Mouse (Mus musculus) CH12.LX (cell line): ENCODE measurements at regions not wholly inside any gene's neighbourhood (a gene's known extent, or its start where the extent isn't known, plus 50 kb on each side); places are given as distances from the start of the nearest gene placed in this dataset.

ENCODE experiments used
- DNase-seq: peaks from one replicate; pipeline ENCODE4 v3.0.0-alpha.2; 2013; ENCODE audit errors: extremely low read depth
- H3K27ac ChIP-seq: 2 replicates; pipeline ENCODE4 v1.5.1; 2012; ENCODE audit warnings: low read depth, mild to moderate bottlenecking, control low read depth, moderate library complexity; ENCODE audit not compliant: insufficient read depth
- H3K27me3 ChIP-seq: replicated peaks from 2 replicates; pipeline ENCODE3; 2012; ENCODE audit warnings: inconsistent platforms
- H3K36me3 ChIP-seq, 2 experiments: replicated peaks in 1 of 2; 2 replicates each; pipeline versions ENCODE3 to v1.6.1; 2012; ENCODE audit warnings: inconsistent platforms in 1 of 2, low read length in 1 of 2, mild to moderate bottlenecking in 1 of 2, mixed read lengths in 1 of 2, moderate library complexity in 1 of 2; ENCODE audit not compliant: control insufficient read depth in 1 of 2, insufficient read depth in 1 of 2
- H3K4me1 ChIP-seq, 2 experiments: 2 replicates each; pipeline ENCODE4 v1.6.1; 2012; ENCODE audit warnings: inconsistent platforms in 1 of 2, moderate library complexity in 1 of 2; ENCODE audit not compliant: insufficient read depth in 2 of 2, control insufficient read depth in 1 of 2
- H3K4me2 ChIP-seq: 2 replicates; pipeline ENCODE4 v1.6.1; 2012; ENCODE audit warnings: low read depth, mild to moderate bottlenecking, control low read depth; ENCODE audit not compliant: poor library complexity, insufficient read depth, severe bottlenecking
- H3K4me3 ChIP-seq, 3 experiments: fragments of 150-350 bp in 1 of 3; sonication (generic) in 1 of 3; replicated peaks in 1 of 3; 2 replicates each; pipeline versions ENCODE3 to v1.5.1; 2011 to 2012; ENCODE audit warnings: low read depth in 2 of 3, low read length in 2 of 3, mild to moderate bottlenecking in 2 of 3, moderate library complexity in 2 of 3, control low read depth in 1 of 3, improper control_type of control experiment in 1 of 3, inconsistent platforms in 1 of 3, mixed read lengths in 1 of 3; ENCODE audit not compliant: poor library complexity in 1 of 3
- H3K79me2 ChIP-seq: replicated peaks from 2 replicates; pipeline ENCODE4 v1.6.1; 2012; ENCODE audit warnings: mild to moderate bottlenecking, moderate library complexity; ENCODE audit not compliant: control insufficient read depth, poor library complexity, insufficient read depth, severe bottlenecking; ENCODE audit errors: extremely low read depth
- H3K9ac ChIP-seq: 2 replicates; pipeline ENCODE4 v1.6.1; 2012; ENCODE audit warnings: low read depth, mild to moderate bottlenecking, control low read depth, moderate library complexity; ENCODE audit not compliant: insufficient read depth
- H3K9me3 ChIP-seq: replicated peaks from 2 replicates; pipeline ENCODE3; 2012; ENCODE audit warnings: low read length, inconsistent platforms, mixed read lengths
- BHLHE40 ChIP-seq: IDR thresholded peaks from 2 replicates; pipeline ENCODE4 v1.6.1; 2011; ENCODE audit warnings: mild to moderate bottlenecking, low read depth, low read length, improper control_type of control experiment
- CHD2 ChIP-seq: IDR thresholded peaks from 2 replicates; pipeline ENCODE4 v1.6.1; 2011; ENCODE audit warnings: low read length, improper control_type of control experiment
- EP300 ChIP-seq: IDR thresholded peaks from 2 replicates; pipeline ENCODE4 v1.6.1; 2011; ENCODE audit warnings: low read length, improper control_type of control experiment
- ETS1 ChIP-seq: conservative IDR thresholded peaks from 2 replicates; pipeline ENCODE4 v1.6.1; 2012; ENCODE audit warnings: low read depth, mild to moderate bottlenecking, inconsistent platforms, low read length, improper control_type of control experiment, moderate library complexity
- GABPA ChIP-seq: IDR thresholded peaks from 2 replicates; pipeline ENCODE4 v1.6.1; 2012; ENCODE audit warnings: low read depth, low read length, improper control_type of control experiment, inconsistent platforms; ENCODE audit not compliant: insufficient replicate concordance
- IRF4 ChIP-seq: IDR thresholded peaks from 2 replicates; pipeline ENCODE4 v1.6.1; 2014; ENCODE audit warnings: low read depth, mild to moderate bottlenecking, inconsistent platforms, low read length, improper control_type of control experiment
- JUND ChIP-seq: conservative IDR thresholded peaks from 2 replicates; pipeline ENCODE4 v1.6.1; 2011; ENCODE audit warnings: low read depth, low read length, improper control_type of control experiment
- KAT2A ChIP-seq: IDR thresholded peaks from 2 replicates; pipeline ENCODE4 v1.6.1; 2012; ENCODE audit warnings: low read length, improper control_type of control experiment, inconsistent platforms; ENCODE audit not compliant: insufficient replicate concordance
- MAFK ChIP-seq: IDR thresholded peaks from 2 replicates; pipeline ENCODE4 v1.6.1; 2011; ENCODE audit warnings: low read length, improper control_type of control experiment; ENCODE audit not compliant: insufficient replicate concordance
- MAX ChIP-seq: IDR thresholded peaks from 2 replicates; pipeline ENCODE4 v1.6.1; 2011; ENCODE audit warnings: low read length, improper control_type of control experiment
- MAZ ChIP-seq: IDR thresholded peaks from 2 replicates; pipeline ENCODE4 v1.6.1; 2012; ENCODE audit warnings: low read depth, mild to moderate bottlenecking, inconsistent platforms, low read length, improper control_type of control experiment, moderate library complexity
- NELFE ChIP-seq: IDR thresholded peaks from 2 replicates; pipeline ENCODE4 v1.6.1; 2011; ENCODE audit warnings: low read depth, low read length, improper control_type of control experiment
- RCOR1 ChIP-seq: conservative IDR thresholded peaks from 2 replicates; pipeline ENCODE4 v1.6.1; 2012; ENCODE audit warnings: low read depth, mild to moderate bottlenecking, inconsistent platforms, low read length, improper control_type of control experiment
- SIN3A ChIP-seq: IDR thresholded peaks from 2 replicates; pipeline ENCODE4 v1.6.1; 2012; ENCODE audit warnings: low read length, improper control_type of control experiment, inconsistent platforms
- TBP ChIP-seq: conservative IDR thresholded peaks from 2 replicates; pipeline ENCODE4 v1.6.1; 2011; ENCODE audit warnings: low read depth, low read length, improper control_type of control experiment
- TCF12 ChIP-seq: IDR thresholded peaks from 2 replicates; pipeline ENCODE4 v1.6.1; 2014; ENCODE audit warnings: low read depth, mild to moderate bottlenecking, inconsistent platforms, low read length, improper control_type of control experiment
- UBTF ChIP-seq: IDR thresholded peaks from 2 replicates; pipeline ENCODE4 v1.6.1; 2012; ENCODE audit warnings: low read depth, mild to moderate bottlenecking, inconsistent platforms, low read length, improper control_type of control experiment, moderate library complexity
- USF1 ChIP-seq: IDR thresholded peaks from 2 replicates; pipeline ENCODE4 v1.6.1; 2014; ENCODE audit warnings: low read depth, mild to moderate bottlenecking, inconsistent platforms, low read length, improper control_type of control experiment
- USF2 ChIP-seq: conservative IDR thresholded peaks from 2 replicates; pipeline ENCODE4 v1.6.1; 2011; ENCODE audit warnings: low read depth, low read length, improper control_type of control experiment
- dilution Hi-C: fragments of 300-500 bp; cut with MboI; formaldehyde crosslinking; loops from 2 replicates; pipeline ENCODE4 v1.14.3; 2020; ENCODE audit warnings: low sequenced_read_pairs; ENCODE audit not compliant: extremely low pct_unique_long_range_greater_than_20kb, extremely low pct_ligation_motif_present
- in situ Hi-C: fragments of 300-500 bp; cut with MboI; formaldehyde crosslinking; loops from 3 replicates; pipeline ENCODE4 v1.14.3; 2019; ENCODE audit warnings: low sequenced_read_pairs, low pct_ligation_motif_present, low pct_unique_long_range_greater_than_20kb, mixed read lengths

- H3K4me2 ChIP-seq, result no peak overlapping the region
- H3K4me1 ChIP-seq, result peaks cover 5 to 11% of the 10 kb centered on the region in 2 experiments
- TF ChIP-seq USF2 (no peak), GABPA (no peak), SIN3A (no peak), TBP (no peak), UBTF (no peak), RCOR1 (no peak), USF1 (no peak), NELFE (no peak), ETS1 (no peak)
- no peaks in the 10 kb centered on the region for H3K79me2 ChIP-seq
- no peak for DNase-seq
- H3K36me3 ChIP-seq, result no peaks in the 10 kb centered on the region
- peaks cover 86% of the 10 kb centered on the region for H3K27me3 ChIP-seq
- H3K9me3 ChIP-seq, result no peaks in the 10 kb centered on the region
- no peak overlapping the region for H3K9ac ChIP-seq
- dilution Hi-C loops (no loop called here), in situ Hi-C loops (no loop called here)
- no peak overlapping the region for H3K27ac ChIP-seq
- H3K4me3 ChIP-seq, result no peak overlapping the region
Measured at GRCm38 (mm10) chr8:115418056-115418455, 289.5 kb downstream of the Maf start.

DNA sequence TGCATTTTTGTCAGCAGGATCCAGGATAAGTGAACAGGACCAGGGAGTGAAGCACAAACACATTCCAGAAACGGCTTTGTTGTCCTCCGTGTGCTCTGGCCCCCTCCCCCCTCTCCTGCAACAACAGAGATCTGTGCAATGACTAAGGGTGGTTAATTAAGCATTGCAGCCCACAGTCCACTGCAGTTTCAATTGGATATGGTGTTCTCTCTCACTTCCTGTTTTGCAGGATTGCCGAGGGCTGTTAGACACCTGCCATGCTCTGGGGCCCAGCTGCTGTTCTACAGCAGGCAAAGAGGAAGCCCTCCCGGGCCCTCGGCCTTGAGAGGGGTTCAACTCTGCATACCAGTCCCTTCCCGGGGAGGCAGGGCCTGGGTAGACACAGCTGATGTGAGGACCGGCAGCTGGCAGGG is 293.5 kb downstream of the Maf start:
- no peak overlapping the region for H3K27ac ChIP-seq
- peaks cover 3% of the 10 kb centered on the region for H3K9me3 ChIP-seq
- dilution Hi-C loops, result no loop called here
- H3K27me3 ChIP-seq, result peaks cover 92% of the 10 kb centered on the region
- DNase-seq, result peak; percentile 80
- TF ChIP-seq UBTF, result no peak
- TF ChIP-seq RCOR1, result peak; percentile 67; the same call in 1 of the 2 replicates
- TF ChIP-seq EP300, result peak; percentile 72
- peak; percentile 91 for TF ChIP-seq TCF12
- TF ChIP-seq BHLHE40, result peak; percentile 84
- no peak for TF ChIP-seq JUND
- TF ChIP-seq KAT2A, result no peak
- no peak for TF ChIP-seq MAZ
- TF ChIP-seq CHD2, result peak; percentile 73
- peak; percentile 90 for TF ChIP-seq MAFK
- TF ChIP-seq MAX, result peak; percentile 56
- peak; percentile 34; the same call in 1 of the 2 replicates for TF ChIP-seq ETS1
- TF ChIP-seq IRF4, result peak; percentile 78
- H3K36me3 ChIP-seq, result no peaks in the 10 kb centered on the region
- no peaks in the 10 kb centered on the region for H3K79me2 ChIP-seq
- peaks cover 5 to 20% of the 10 kb centered on the region in 2 experiments for H3K4me1 ChIP-seq
- H3K9ac ChIP-seq, result no peak overlapping the region
- in situ Hi-C loops, result no loop called here
- peak overlapping the region; percentile 1; the same call in 1 of the 2 replicates for H3K4me2 ChIP-seq
- H3K4me3 ChIP-seq, result no peak overlapping the region
